Mouse (Mus musculus) layer of hippocampus, postnatal 14 days (tissue): ENCODE data around the gene Kcnh7. TPM values are rescaled to one million over a fixed set of nuclear protein-coding genes. Genes with fewer than 3 reads are reported as not detected.

Source experiments
- DNase-seq, 2 experiments: peaks; one replicate each; pipeline ENCODE4 v3.0.0; 2021 to 2022; ENCODE audit warnings: low spot score in 2 of 2, mixed read lengths in 1 of 2
- total RNA-seq, 2 experiments: library from RNA; stranded (reverse); gene quantifications; 2 replicates each; pipeline ENCODE4 v1.2.3; 2021

Gene Kcnh7
- total RNA-seq, 2 experiments from 2014 or later: 23.6 to 32.4 TPM

- DNase-seq: peak in 1 of 2 experiments; percentile 73
These were observed 195.5 kb downstream of the Kcnh7 start for GRCm38 (mm10) chr2:62988616-62989015.

DNA sequence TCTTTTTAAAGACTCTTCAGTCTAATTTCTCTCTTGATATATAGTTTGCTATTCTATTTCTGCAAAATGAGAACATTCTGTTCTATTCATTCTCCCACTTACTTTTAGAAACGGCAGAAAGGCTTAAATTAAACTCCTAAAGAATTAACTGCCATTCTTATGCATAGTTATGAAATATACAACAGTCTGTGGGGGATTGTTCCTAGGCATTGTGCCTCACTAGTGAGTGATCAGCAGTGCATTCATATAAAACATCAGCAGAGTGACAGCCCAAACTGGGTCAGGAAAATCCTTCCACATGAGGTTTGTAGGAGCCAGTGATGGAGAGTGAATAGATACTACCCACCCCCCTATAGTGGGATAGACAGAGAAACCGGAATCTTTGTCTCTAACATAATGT is 200.2 kb downstream of the Kcnh7 start:
- no peak for DNase-seq

GRCm38 (mm10) chr2:62935273-62935874 is 248.7 kb downstream of the Kcnh7 start:
- DNase-seq: no peak

DNA sequence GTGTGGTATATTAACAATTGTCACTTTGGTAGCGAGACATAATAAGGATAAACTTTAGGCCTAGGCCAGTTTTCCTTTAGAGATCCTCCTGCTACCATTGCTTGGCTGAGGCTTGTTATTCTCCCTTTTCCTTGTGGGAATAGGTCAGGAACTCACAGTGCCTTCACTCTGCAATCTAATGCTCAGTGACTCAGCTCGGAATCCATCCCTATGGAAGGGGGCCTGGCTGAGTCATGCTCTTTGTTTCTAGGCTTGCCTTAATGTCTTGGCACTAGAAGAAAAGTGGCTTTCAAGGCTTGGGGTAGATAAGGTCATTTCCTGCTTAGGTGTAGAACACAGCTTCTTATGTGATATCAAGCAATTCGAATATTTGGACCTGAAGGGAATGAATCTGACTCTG is 255.6 kb downstream of the Kcnh7 start:
- DNase-seq: no peak

- DNase-seq: no peak
These were observed 256.0 kb downstream of the Kcnh7 start for GRCm38 (mm10) chr2:62928065-62928464.

- DNase-seq: peak; percentile 9 to 33
These were observed 260.3 kb downstream of the Kcnh7 start for GRCm38 (mm10) chr2:62923803-62924202.

DNA sequence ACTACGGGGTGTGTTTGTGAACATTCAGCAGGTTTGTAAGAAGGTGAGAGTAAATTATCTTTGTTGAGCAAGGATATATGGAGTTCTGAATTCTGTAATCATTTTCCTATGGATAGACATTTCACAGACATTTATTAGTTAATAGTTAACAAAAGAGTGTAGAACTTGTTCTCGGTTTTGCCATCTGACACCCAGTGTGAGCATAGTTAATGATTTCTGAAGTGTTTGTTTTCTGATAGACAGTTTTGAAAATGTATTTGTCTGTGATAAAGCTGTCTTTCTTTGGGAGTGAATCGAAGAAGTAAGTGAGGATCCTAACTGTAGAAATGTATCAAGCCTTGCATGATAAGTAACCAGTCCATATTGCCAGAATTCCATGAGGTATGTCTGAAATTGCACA is 276.4 kb downstream of the Kcnh7 start:
- no peak for DNase-seq

DNA sequence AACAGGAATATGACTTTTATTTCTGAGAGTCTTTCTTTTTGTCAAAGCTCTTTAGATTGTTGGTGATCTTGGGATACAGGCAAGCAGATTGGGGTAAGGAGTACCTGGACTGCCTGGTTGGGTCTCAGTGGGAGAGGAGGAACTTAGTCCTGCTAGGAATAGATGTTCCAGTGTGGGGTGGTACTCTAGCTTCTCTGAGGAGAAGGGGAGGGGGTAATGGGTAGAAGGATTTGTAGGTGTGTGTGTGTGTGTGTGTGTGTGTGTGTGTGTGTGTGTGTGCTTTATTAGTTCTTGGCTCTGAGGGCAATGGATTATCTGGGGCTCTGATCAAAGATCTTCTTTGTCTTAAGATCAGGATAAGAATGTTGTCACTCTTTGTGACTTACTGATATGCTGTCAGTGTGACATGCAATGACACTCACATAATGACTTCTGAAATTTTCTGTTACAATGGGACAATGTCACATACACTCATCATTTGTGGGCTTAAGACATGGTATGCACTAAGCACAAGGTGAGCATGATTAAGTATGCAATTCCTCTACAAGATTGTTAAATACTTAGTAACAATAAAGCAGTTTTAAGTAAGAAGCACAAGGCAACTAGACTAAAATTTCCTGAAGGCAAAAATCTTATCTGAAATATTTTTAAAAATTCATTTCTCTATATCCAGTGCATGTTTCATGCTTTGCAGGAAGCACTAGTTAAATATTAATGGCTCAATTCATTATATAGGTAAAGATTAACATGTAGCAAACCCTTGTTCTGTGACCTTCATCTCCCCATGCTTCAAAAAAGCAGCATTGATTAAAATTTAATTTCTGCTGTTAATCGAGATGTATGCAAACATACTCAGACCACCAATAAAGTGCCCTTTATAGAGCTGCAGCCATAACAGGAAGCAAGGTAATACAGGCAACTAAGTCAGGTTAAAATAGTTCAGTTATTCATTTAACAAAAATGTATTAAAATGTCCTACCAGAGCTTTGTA is 281.4 kb downstream of the Kcnh7 start:
- no peak for DNase-seq

DNA sequence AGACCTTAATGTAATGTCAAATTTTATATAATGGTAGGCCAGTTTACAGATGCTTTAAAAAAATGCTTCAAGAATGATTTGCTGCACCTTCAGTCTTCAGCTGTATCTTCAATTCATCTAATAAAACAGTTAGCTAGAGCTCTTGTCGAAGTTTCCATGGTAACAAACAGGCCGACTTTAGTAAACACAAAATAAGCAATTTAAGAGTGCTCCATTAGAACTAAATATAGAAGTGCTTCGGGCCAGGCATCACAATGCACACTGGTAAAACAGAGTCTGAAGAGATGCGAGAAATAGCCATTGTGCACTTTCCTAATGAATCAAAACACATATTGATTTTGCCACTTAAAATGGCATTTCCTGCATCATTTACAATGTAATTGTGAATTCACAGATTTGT is 305.3 kb downstream of the Kcnh7 start:
- DNase-seq: no peak

GRCm38 (mm10) chr2:62855391-62855790 is 328.7 kb downstream of the Kcnh7 start:
- no peak for DNase-seq

GRCm38 (mm10) chr2:62842630-62843029 is 341.5 kb downstream of the Kcnh7 start:
- DNase-seq: no peak

- no peak for DNase-seq
These were observed 349.8 kb downstream of the Kcnh7 start for GRCm38 (mm10) chr2:62834261-62834660.

DNA sequence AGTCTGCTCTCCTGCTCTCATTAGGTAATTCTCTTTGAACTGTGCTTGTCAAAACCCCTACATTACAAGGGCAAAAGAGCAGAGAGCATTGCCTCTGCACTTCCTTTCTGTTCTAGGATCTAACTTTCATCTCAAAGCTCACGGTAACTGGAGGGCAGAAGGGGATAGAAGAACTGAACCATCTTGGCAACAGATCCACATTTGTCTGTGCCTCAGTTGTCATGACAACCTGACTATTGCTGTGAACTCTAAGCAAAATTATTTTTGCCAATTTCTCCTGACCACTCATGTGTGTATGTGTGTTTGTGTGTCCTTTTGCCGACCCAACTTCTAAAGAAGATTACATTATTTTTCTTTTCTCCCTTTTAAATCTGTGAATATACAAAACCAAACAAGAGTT is 364.9 kb downstream of the Kcnh7 start:
- DNase-seq: no peak

DNA sequence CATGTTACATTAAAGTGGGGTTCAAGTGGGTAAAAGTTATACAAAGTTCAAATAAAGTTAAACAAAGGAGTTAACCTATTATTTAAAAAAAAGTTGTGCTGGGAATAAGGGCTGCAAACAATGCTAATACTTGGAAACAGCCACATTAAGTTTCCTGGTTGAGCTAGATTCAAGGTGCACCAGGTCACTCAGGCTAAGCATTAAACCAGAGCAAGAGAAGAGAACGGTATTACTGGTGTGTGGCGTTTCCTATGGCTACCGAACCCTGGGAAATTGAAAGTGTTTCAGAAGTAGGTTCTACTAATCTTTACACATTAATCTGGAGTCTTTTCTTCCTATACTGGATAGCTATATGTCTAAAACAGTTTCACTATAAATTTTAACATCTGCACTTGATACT is 368.1 kb downstream of the Kcnh7 start:
- DNase-seq: no peak

GRCm38 (mm10) chr2:62808813-62809212 is 375.3 kb downstream of the Kcnh7 start:
- no peak for DNase-seq

GRCm38 (mm10) chr2:62807476-62807882 is 376.6 kb downstream of the Kcnh7 start:
- peak; percentile 71 to 85 for DNase-seq

GRCm38 (mm10) chr2:62806931-62807330 is 377.2 kb downstream of the Kcnh7 start:
- peak in 1 of 2 experiments; percentile 25 for DNase-seq

DNA sequence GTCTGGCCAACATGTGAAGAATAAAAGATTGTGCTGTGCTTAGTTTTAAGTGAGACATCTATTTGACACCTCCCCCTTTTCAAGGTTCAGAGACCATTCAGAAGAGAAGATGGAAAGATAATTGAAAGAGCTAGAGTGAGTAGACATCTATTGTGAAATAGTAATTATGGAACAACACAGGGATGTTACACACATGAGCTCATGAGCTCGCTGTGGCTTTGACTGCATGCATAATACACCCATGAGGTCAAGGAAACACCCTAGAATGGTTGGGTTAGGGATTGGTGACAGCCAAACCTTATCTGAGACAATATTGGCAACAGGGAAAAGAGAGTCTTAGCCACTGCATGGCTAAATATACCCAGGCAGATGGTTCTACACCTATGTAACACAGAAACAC is 380.1 kb downstream of the Kcnh7 start:
- no peak for DNase-seq

GRCm38 (mm10) chr2:62784460-62785038 is 399.5 kb downstream of the Kcnh7 start:
- no peak for DNase-seq

DNA sequence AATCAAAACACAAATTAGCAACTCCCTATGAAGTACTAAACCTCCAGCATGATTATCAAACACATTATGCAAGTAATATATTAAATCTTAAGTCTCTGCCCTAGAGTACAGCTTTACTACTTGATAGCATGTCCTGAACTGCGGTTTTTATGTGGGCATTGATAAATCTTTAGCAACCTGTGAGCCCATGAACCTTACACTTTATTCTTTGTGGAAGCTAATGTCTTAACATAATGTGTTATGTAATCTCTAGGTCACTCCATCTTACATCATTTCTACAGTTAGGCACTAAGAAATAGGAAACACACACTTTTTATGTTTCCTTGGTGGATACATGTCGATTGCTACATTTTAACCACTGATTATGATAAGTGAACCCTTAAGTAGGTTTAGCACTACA is 437.8 kb downstream of the Kcnh7 start:
- no peak for DNase-seq

DNA sequence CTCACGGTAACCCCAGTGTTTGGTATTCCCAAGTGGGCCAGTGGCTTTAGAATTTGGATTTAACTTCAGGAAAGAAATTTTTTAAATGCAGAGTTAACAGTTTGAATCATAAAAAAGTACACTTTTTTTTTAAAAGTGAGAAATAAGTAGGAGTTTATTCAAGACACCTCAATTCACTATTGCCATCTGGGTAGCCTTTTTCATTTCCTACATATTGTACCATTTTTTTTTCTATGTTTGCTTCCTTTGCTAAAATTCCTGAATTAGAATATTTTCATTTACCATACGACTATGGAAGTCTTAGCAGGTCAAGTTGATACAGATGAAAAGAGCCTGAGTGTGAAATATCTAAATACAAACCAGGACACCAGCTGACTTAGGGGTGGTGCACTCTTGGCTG is 441.0 kb downstream of the Kcnh7 start:
- DNase-seq: no peak

- no peak for DNase-seq
These were observed 453.4 kb downstream of the Kcnh7 start for GRCm38 (mm10) chr2:62730671-62731070.
